Mouse (Mus musculus): ENCODE data around the gene Fibin. TPM values are rescaled to one million over a fixed set of nuclear protein-coding genes. Genes with fewer than 3 reads are reported as not detected.

The Fibin gene
- polyA plus RNA-seq, 1 experiment from 2014 or later = 54.2 TPM

DNA sequence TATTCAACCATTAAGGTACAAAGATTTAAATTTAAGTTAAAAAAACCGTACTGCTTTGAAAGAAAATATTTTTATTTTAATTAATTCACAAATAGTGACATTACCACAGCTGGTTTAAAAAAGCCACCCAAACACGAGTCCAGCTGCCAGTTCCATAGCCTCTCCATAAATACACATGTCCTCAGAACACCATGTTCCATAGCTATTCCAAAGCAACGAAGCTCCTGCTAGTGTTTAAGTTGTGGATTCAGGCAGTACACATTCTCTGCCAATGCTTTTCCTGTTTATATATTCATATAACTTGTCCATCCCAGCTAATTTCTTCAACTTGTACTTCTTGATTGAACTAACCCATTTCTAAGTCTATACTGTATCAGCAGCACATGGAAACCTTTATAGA lies 872 bp upstream of the Fibin start:
- 0 out of 2 replicates have a peak, but pooled peaks cover 4% of the 10 kb centered on the region for H3K4me1 ChIP-seq
- no peaks in the 10 kb centered on the region for H3K9me3 ChIP-seq
- H3K4me3 ChIP-seq = no peak overlapping the region
- 46% methylated on average over 3 of the region's 3 CpGs for WGBS
- no peak for ATAC-seq (ENCODE audit: borderline replicate concordance, extremely low read depth, low FRiP score, low TSS enrichment)
- no peak overlapping the region for H3K27ac ChIP-seq
- H3K36me3 ChIP-seq = no peaks in the 10 kb centered on the region
- H3K27me3 ChIP-seq = peaks cover 19% of the 10 kb centered on the region
- H3K9ac ChIP-seq = no peak overlapping the region
- no peak overlapping the region for H3K4me2 ChIP-seq

- Histone ChIP-seq H3K27ac (no peak overlapping the region), H3K9ac (no peak overlapping the region), H3K9me3 (no peaks in the 10 kb centered on the region), H3K36me3 (no peaks in the 10 kb centered on the region), H3K4me3 (no peak overlapping the region), H3K4me1 (0 out of 2 replicates have a peak, but pooled peaks cover 3% of the 10 kb centered on the region), H3K27me3 (no peaks in the 10 kb centered on the region), H3K4me2 (no peak overlapping the region)
- 64% methylated on average over 5 of the region's 5 CpGs for WGBS
- no peak for ATAC-seq (ENCODE audit: borderline replicate concordance, extremely low read depth, low FRiP score, low TSS enrichment)
Observed at GRCm38 (mm10) chr2:110353302-110353970, 9.5 kb downstream of the Fibin start.

DNA sequence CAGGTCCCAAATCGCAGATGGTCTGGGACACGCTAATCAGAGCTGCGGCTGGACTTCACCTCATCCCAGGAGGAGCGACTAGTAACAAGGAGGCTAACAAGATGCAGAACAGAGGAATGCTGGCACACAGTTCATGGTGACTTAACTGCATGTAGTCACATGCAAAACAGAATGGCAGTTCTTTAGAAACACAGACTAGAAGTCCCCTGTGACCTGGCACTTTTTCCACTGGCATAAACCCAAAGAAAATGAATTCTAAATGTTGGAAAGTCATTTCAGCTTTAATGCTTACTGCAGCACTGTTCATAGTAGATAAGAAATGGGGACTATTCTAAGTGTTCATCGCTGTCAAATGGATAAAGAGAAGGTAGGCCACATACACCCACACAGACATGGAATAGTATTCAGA lies 11.1 kb downstream of the Fibin start:
- Histone ChIP-seq H3K4me1 (0 out of 2 replicates have a peak, but pooled peaks cover 3% of the 10 kb centered on the region), H3K4me2 (no peak overlapping the region), H3K4me3 (no peak overlapping the region), H3K27me3 (no peaks in the 10 kb centered on the region), H3K9ac (no peak overlapping the region), H3K9me3 (no peaks in the 10 kb centered on the region), H3K36me3 (no peaks in the 10 kb centered on the region), H3K27ac (no peak overlapping the region)
- WGBS = 58% methylated on average over 5 of the region's 5 CpGs
- ATAC-seq (ENCODE audit: borderline replicate concordance, extremely low read depth, low FRiP score, low TSS enrichment) = no peak

GRCm38 (mm10) chr2:110351406-110351805 lies 11.6 kb downstream of the Fibin start:
- H3K36me3 ChIP-seq = no peaks in the 10 kb centered on the region
- no peak for ATAC-seq (ENCODE audit: borderline replicate concordance, extremely low read depth, low FRiP score, low TSS enrichment)

DNA sequence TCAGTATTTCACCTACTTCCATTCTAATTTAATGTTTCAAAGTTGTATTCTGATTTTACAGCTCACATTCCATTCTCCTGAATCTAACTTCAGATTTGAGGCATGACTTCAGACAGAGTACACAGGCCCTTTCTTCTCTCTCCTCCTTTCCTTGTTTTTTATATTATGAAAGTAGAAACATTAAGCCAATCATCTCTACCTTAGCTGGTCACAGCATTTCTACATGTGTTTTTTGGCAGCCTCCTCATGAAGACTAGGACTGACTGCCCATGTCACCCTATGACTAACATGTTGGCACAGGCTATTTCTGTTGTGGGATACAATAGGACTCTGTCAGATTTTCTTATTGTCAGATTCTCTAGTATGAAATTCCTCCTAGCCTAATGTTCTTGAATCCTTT lies 34.0 kb downstream of the Fibin start:
- no peak for ATAC-seq (ENCODE audit: borderline replicate concordance, extremely low read depth, low FRiP score, low TSS enrichment)
- Histone ChIP-seq H3K36me3 (no peaks in the 10 kb centered on the region), H3K4me2 (no peak overlapping the region), H3K4me1 (no peaks in the 10 kb centered on the region), H3K9me3 (no peaks in the 10 kb centered on the region), H3K4me3 (no peak overlapping the region), H3K27ac (no peak overlapping the region), H3K9ac (no peak overlapping the region), H3K27me3 (no peaks in the 10 kb centered on the region)

More at GRCm38 (mm10) chr2:110351406-110351805, 11.6 kb downstream of the Fibin start:
- H3K9ac ChIP-seq = no peak overlapping the region
- H3K4me1 ChIP-seq = 0 out of 2 replicates have a peak, but pooled peaks cover 3% of the 10 kb centered on the region
- no peak overlapping the region for H3K4me3 ChIP-seq
- H3K27me3 ChIP-seq = no peaks in the 10 kb centered on the region
- H3K9me3 ChIP-seq = no peaks in the 10 kb centered on the region
- 43% methylated on average over 1 of the region's 1 CpGs for WGBS
- no peak overlapping the region for H3K27ac ChIP-seq
- no peak overlapping the region for H3K4me2 ChIP-seq

DNA sequence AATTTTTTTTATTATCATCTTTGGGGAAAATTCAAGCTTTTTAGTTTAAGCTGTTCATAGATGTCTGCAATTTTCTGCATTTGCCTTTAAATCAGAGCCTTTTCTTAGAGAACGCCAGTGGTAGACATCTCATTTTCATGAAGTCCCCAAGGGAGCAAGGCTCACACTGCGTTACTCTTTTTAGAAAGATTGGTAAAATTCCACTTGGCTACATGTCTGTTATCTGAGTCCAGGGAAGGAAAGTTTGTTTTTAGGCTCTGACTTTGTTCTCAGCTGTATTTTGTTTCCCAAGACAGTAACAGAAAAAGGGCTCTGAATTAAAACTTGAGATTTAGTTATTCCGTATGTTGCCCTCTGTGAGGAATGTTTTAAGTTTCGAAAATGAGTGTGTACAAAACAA lies 43.0 kb downstream of the Fibin start:
- no peak for ATAC-seq (ENCODE audit: borderline replicate concordance, extremely low read depth, low FRiP score, low TSS enrichment)
- Histone ChIP-seq H3K4me2 (no peak overlapping the region), H3K4me3 (no peak overlapping the region), H3K36me3 (no peaks in the 10 kb centered on the region), H3K27ac (no peak overlapping the region), H3K9me3 (no peaks in the 10 kb centered on the region), H3K4me1 (no peaks in the 10 kb centered on the region), H3K27me3 (no peaks in the 10 kb centered on the region), H3K9ac (no peak overlapping the region)
- WGBS = 64% methylated on average over 4 of the region's 4 CpGs

- 70% methylated on average over 1 of the region's 1 CpGs for WGBS
- no peaks in the 10 kb centered on the region for H3K36me3 ChIP-seq
- no peak for ATAC-seq (ENCODE audit: borderline replicate concordance, extremely low read depth, low FRiP score, low TSS enrichment)
- H3K27ac ChIP-seq = no peak overlapping the region
- H3K4me3 ChIP-seq = no peak overlapping the region
- H3K27me3 ChIP-seq = no peaks in the 10 kb centered on the region
- H3K9ac ChIP-seq = no peak overlapping the region
- no peaks in the 10 kb centered on the region for H3K4me1 ChIP-seq
- no peak overlapping the region for H3K4me2 ChIP-seq
- no peaks in the 10 kb centered on the region for H3K9me3 ChIP-seq
Observed at GRCm38 (mm10) chr2:110319266-110319665, 43.7 kb downstream of the Fibin start.

GRCm38 (mm10) chr2:110318719-110319118 lies 44.3 kb downstream of the Fibin start:
- H3K4me3 ChIP-seq = no peak overlapping the region
- no peak overlapping the region for H3K9ac ChIP-seq
- H3K9me3 ChIP-seq = no peaks in the 10 kb centered on the region
- H3K27me3 ChIP-seq = no peaks in the 10 kb centered on the region
- no peak overlapping the region for H3K4me2 ChIP-seq
- no peak for ATAC-seq (ENCODE audit: borderline replicate concordance, extremely low read depth, low FRiP score, low TSS enrichment)
- no peak overlapping the region for H3K27ac ChIP-seq
- H3K4me1 ChIP-seq = no peaks in the 10 kb centered on the region
- 86% methylated on average over 1 of the region's 1 CpGs for WGBS
- no peaks in the 10 kb centered on the region for H3K36me3 ChIP-seq

GRCm38 (mm10) chr2:110316116-110316883 lies 46.7 kb downstream of the Fibin start:
- H3K27ac ChIP-seq = no peak overlapping the region
- H3K36me3 ChIP-seq = no peaks in the 10 kb centered on the region
- no peaks in the 10 kb centered on the region for H3K27me3 ChIP-seq
- 28% methylated on average over 3 of the region's 3 CpGs for WGBS
- no peaks in the 10 kb centered on the region for H3K4me1 ChIP-seq
- no peaks in the 10 kb centered on the region for H3K9me3 ChIP-seq
- ATAC-seq (ENCODE audit: borderline replicate concordance, extremely low read depth, low FRiP score, low TSS enrichment) = no peak; the same call in 1 of the 2 replicates
- H3K4me3 ChIP-seq = no peak overlapping the region
- no peak overlapping the region for H3K4me2 ChIP-seq
- no peak overlapping the region for H3K9ac ChIP-seq

- Histone ChIP-seq H3K9me3 (no peaks in the 10 kb centered on the region), H3K9ac (no peak within 1 kb of the TSS), H3K27ac (no peak within 1 kb of the TSS), H3K36me3 (no peaks in the 10 kb centered on the region), H3K4me3 (no peak within 1 kb of the TSS), H3K27me3 (no peaks in the 10 kb centered on the region), H3K4me1 (no peaks in the 10 kb centered on the region), H3K4me2 (no peak within 1 kb of the TSS)
- WGBS = 58% methylated on average over 6 of the region's 6 CpGs
- ATAC-seq (ENCODE audit: borderline replicate concordance, extremely low read depth, low FRiP score, low TSS enrichment) = no peak
Observed at GRCm38 (mm10) chr2:110314509-110315155, 48.4 kb downstream of the Fibin start, which contains the start of gene Bbox1. TSS of gene Bbox1 (minus strand) at chr2:110314560.

DNA sequence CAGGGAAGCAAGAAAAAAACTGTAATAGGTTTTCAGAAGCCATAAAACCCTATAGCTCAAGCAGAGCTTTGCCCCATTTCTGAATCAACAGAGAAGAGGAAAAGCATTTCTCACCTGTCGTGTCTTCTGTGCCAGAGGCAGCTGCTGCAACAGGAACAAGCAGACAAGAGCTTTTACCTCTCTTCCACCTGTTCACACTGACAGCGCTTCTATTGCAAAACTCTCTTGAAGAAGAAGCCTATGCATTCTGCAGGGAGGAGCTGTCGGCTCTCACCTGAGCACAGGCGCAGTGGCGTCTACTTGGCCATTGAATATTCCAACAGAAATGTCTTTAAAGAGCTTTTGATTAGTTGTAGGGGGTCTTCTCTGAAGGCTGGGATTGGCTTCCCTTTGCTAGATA lies 48.9 kb downstream of the Fibin start:
- 93% methylated on average over 5 of the region's 5 CpGs for WGBS

DNA sequence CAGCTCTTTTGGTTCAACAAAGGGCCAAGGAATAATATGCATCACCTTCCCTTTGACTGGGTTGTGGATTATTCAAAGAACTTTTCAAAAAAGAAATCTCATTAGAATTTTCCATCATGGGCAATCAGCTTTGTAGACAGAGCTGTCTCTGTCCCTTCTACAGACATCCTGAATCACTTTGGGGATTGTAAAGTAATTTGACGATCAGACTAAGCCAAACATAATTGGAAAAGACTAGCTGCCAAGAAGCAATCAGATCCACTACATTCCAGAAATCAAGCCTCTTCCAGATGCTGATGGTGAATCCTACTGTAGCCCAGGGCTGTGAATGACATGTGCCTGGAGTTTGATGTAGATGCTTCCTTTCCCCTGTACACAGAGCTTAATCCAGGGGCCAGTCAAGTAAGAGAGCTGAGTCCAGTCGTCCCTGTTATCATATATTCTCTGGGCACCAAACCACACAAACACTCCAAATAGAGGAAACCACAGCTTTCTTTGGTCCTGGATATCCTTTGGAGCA lies 49.6 kb downstream of the Fibin start:
- Histone ChIP-seq H3K27ac (no peak overlapping the region), H3K9me3 (no peaks in the 10 kb centered on the region), H3K4me3 (no peak overlapping the region), H3K9ac (no peak overlapping the region), H3K4me1 (no peaks in the 10 kb centered on the region), H3K36me3 (no peaks in the 10 kb centered on the region), H3K27me3 (no peaks in the 10 kb centered on the region), H3K4me2 (no peak overlapping the region)
- WGBS = 33% methylated on average over 2 of the region's 2 CpGs
- no peak for ATAC-seq (ENCODE audit: borderline replicate concordance, extremely low read depth, low FRiP score, low TSS enrichment)

More for the DNA sequence above, 48.9 kb downstream of the Fibin start:
- no peaks in the 10 kb centered on the region for H3K27me3 ChIP-seq
- no peak overlapping the region for H3K9ac ChIP-seq
- no peaks in the 10 kb centered on the region for H3K9me3 ChIP-seq
- H3K27ac ChIP-seq = no peak overlapping the region
- H3K36me3 ChIP-seq = no peaks in the 10 kb centered on the region
- no peaks in the 10 kb centered on the region for H3K4me1 ChIP-seq
- no peak for ATAC-seq (ENCODE audit: borderline replicate concordance, extremely low read depth, low FRiP score, low TSS enrichment)
- H3K4me3 ChIP-seq = no peak overlapping the region
- H3K4me2 ChIP-seq = no peak overlapping the region
